ENCODE assay signal across 9 mouse cellular contexts in the genomic region with DNA sequence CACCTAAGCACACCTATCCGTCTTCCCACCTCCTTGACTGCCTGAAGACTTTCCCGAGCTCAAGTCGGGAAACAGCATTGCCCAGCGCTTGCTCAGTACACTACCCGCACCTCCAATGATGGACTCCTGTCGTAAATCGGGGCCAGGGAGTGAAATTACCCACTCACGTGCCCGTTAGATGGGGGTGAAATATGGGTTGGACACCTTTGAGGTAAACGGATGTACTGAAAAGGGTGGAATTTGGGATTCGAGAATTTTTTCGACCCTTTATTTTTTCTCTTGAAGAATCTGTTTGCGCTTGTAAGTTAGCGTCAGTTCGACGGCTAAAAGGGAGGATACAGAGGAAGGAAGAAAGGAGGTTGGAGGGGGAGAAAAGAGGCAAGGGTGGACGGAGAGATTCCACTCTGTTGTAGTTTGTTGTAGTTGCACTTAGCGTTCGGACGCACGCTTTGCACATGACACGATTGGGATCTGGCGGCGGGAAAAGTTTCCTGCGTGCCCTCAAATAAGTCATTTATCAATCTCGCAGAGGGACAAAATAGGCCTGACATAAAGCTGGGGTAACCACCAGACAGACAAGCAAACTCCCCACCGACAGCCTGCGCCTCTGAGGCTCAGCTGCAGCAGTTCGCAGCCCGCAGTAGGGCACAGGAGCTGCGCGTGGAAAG. TPM values are rescaled to one million over a fixed set of nuclear protein-coding genes. Genes with fewer than 3 reads are reported as not detected.
DNase-seq lines count a peak whose midpoint lies in the region; ATAC-seq and TF ChIP-seq lines count a peak whose summit lies in the region.
"Had no signal": no experiment of that assay in that cellular context is flagged by ENCODE, and none has a peak within 500 bp of the region (broad histone marks: within the 10 kb centered on the region; RNA-seq: fewer than 3 reads in every experiment).

No protein-coding gene starts in this region.

- intact Hi-C loops in gastrocnemius, adult 2 months (cut with DNase I): no loop called here

- peaks cover 32% of the 10 kb centered on the region for H3K4me1 ChIP-seq in hindbrain, embryonic 16.5 days (ENCODE audit: control insufficient read depth, insufficient read depth, low read depth, low read length)
- H3K4me1 ChIP-seq in midbrain, embryonic 13.5 days (replicated peaks): peaks cover 65% of the 10 kb centered on the region
- H3K4me1 ChIP-seq in lung, adult 2 months (ENCODE audit: control insufficient read depth, insufficient read depth, low read length): peaks cover 11% of the 10 kb centered on the region

- H3K9me3 ChIP-seq in hindbrain, embryonic 16.5 days (ENCODE audit: control insufficient read depth, low read length): no peaks in the 10 kb centered on the region
- no peaks in the 10 kb centered on the region for H3K9me3 ChIP-seq in midbrain, embryonic 13.5 days

- no peak for DNase-seq in gastrocnemius, adult 2 months
- no peak for DNase-seq in gastrocnemius, adult 8-10 months (ENCODE audit: low spot score in 2 of 2)
- peak; percentile 53 for DNase-seq in embryo, embryonic 10.5 days (ENCODE audit: low spot score)
- no peak for DNase-seq in spleen, postnatal 14 days (ENCODE audit: low spot score in 2 of 2)
- DNase-seq in gastrocnemius, adult 18-20 months (ENCODE audit: low spot score): no peak
- DNase-seq in lung, adult 2 months: no peak

- H3K4me3 ChIP-seq in gastrocnemius, adult 2 months: peak overlapping the region; percentile 26
- 0 out of 2 replicates have a peak overlapping the region, but pooled peaks have one; percentile 16 for H3K4me3 ChIP-seq in hindbrain, embryonic 16.5 days (ENCODE audit: low read length)
- H3K4me3 ChIP-seq in midbrain, embryonic 13.5 days (replicated peaks): peak overlapping the region; percentile 71
- no peak overlapping the region for H3K4me3 ChIP-seq in lung, adult 2 months (replicated peaks; ENCODE audit: extremely low read depth, low read depth, low read length)
- H3K4me3 ChIP-seq: megakaryocyte, embryonic 14.5 days had no signal

- H3K27me3 ChIP-seq in hindbrain, embryonic 16.5 days (replicated peaks; ENCODE audit: control insufficient read depth, insufficient read depth, low read length): peaks cover 16% of the 10 kb centered on the region
- peaks cover 52% of the 10 kb centered on the region for H3K27me3 ChIP-seq in midbrain, embryonic 13.5 days

- no peak for ATAC-seq in hindbrain, embryonic 16.5 days
- no peak for ATAC-seq in midbrain, embryonic 13.5 days

- H3K36me3 ChIP-seq in hindbrain, embryonic 16.5 days (ENCODE audit: control insufficient read depth, insufficient read depth, low read length): no peaks in the 10 kb centered on the region
- H3K36me3 ChIP-seq in midbrain, embryonic 13.5 days: no peaks in the 10 kb centered on the region

- H3K9ac ChIP-seq in hindbrain, embryonic 16.5 days (ENCODE audit: low read depth, low read length): peak overlapping the region; percentile 28; the same call in 1 of the 2 replicates
- peak overlapping the region; percentile 39; the same call in 1 of the 2 replicates for H3K9ac ChIP-seq in midbrain, embryonic 13.5 days (replicated peaks)

- 4% methylated on average over 32 of the region's 32 CpGs for WGBS in hindbrain, embryonic 16.5 days
- under 1% methylated on average over 32 of the region's 32 CpGs for WGBS in midbrain, embryonic 13.5 days
- WGBS in lung, adult 2 months: 5% methylated on average over 32 of the region's 32 CpGs

- no peak overlapping the region for H3K27ac ChIP-seq in gastrocnemius, adult 2 months
- no peak overlapping the region for H3K27ac ChIP-seq in hindbrain, embryonic 16.5 days (ENCODE audit: low read depth, low read length)
- no peak overlapping the region for H3K27ac ChIP-seq in midbrain, embryonic 13.5 days

- TF ChIP-seq CTCF in gastrocnemius, adult 2 months (IDR thresholded peaks at IDR 0.05): no peak
- no peak for TF ChIP-seq CTCF in lung, adult 2 months (IDR thresholded peaks at IDR 0.05; ENCODE audit: insufficient read depth, low read length)

- TF ChIP-seq POLR2A in lung, adult 2 months (IDR thresholded peaks at IDR 0.05; ENCODE audit: borderline replicate concordance, extremely low read depth, low read depth, low read length): no peak

- peak overlapping the region; percentile 33 for H3K4me2 ChIP-seq in hindbrain, embryonic 16.5 days (ENCODE audit: low read length)
- peak overlapping the region; percentile 90 for H3K4me2 ChIP-seq in midbrain, embryonic 13.5 days (replicated peaks)

RNA-seq across cellular contexts. Expression of gene Prox1, which starts 1.9 kb away (rescaled TPM):
- 1 to 10 TPM; 3.7 to 4.6 TPM for total RNA-seq in gastrocnemius, adult 2 months (2021)
- total RNA-seq in gastrocnemius, adult 8-10 months (2022): 1 to 10 TPM; 1.8 to 2.3 (median 2.1) TPM
- polyA plus RNA-seq in hindbrain, embryonic 16.5 days (2015; fragmentation: Nextera tagmentation; extraction: Ambion mirVana): 6.1 and 6.9 TPM in 2 replicates
- 9.7 and 12.1 TPM in 2 replicates for polyA plus RNA-seq in midbrain, embryonic 13.5 days (2015; fragmentation: Nextera tagmentation; extraction: Ambion mirVana)
- total RNA-seq in gastrocnemius, adult 18-20 months (2021): 1 to 10 TPM; 2.1 to 3.0 TPM
- 0.78 and 1.2 TPM in 2 replicates for polyA plus RNA-seq in lung, adult 2 months (2012; rRNA removed)
